Mouse (Mus musculus) midbrain, embryonic 16.5 days (tissue): ENCODE measurements around the gene Sh3pxd2a. TPM values are rescaled to one million over a fixed set of nuclear protein-coding genes. Genes with fewer than 3 reads are reported as not detected.

Experiments used
- ATAC-seq: fragments of 200-750 bp; cut with Nextera tagmentation; 2 replicates; pipeline ENCODE4 v1.8.0; 2017; ENCODE audit warnings: moderate TSS enrichment
- H3K27ac ChIP-seq: fragments of 300-500 bp; sonication (generic); 2 replicates; pipeline ENCODE4 v1.5.1; 2014; ENCODE audit warnings: mild to moderate bottlenecking, low read length, mixed read lengths
- H3K27me3 ChIP-seq: fragments of 300-500 bp; sonication (generic); 2 replicates; pipeline ENCODE4 v1.6.1; 2014; ENCODE audit warnings: low read depth, low read length, mixed read lengths; ENCODE audit not compliant: control insufficient read depth, insufficient read depth
- H3K36me3 ChIP-seq: fragments of 300-500 bp; sonication (generic); 2 replicates; pipeline ENCODE4 v1.6.1; 2014; ENCODE audit warnings: mild to moderate bottlenecking, low read length, moderate library complexity, mixed read lengths; ENCODE audit not compliant: control insufficient read depth, insufficient read depth
- H3K4me1 ChIP-seq: fragments of 300-500 bp; sonication (generic); 2 replicates; pipeline ENCODE4 v1.6.1; 2014; ENCODE audit warnings: mild to moderate bottlenecking, low read length, mixed read lengths; ENCODE audit not compliant: control insufficient read depth, insufficient read depth
- H3K4me2 ChIP-seq: fragments of 300-500 bp; sonication (generic); 2 replicates; pipeline ENCODE4 v1.6.1; 2014; ENCODE audit warnings: mild to moderate bottlenecking, low read length, mixed read lengths
- H3K4me3 ChIP-seq: fragments of 300-500 bp; sonication (generic); 2 replicates; pipeline ENCODE4 v1.5.1; 2014; ENCODE audit warnings: low read depth, mild to moderate bottlenecking, low read length, moderate library complexity, mixed read lengths
- H3K9ac ChIP-seq: fragments of 300-500 bp; sonication (generic); 2 replicates; pipeline ENCODE4 v1.6.1; 2014; ENCODE audit warnings: low read depth, low read length, mixed read lengths
- H3K9me3 ChIP-seq: fragments of 300-500 bp; sonication (generic); replicated peaks from 2 replicates; pipeline ENCODE4 v1.6.1; 2014; ENCODE audit warnings: mild to moderate bottlenecking, low read length, mixed read lengths; ENCODE audit not compliant: control insufficient read depth, poor library complexity, severe bottlenecking
- WGBS: fragments of 180-500 bp; shearing (Covaris S2); extraction: QIAGEN DNeasy Blood & Tissue Kit; methylation state at CpG from one replicate; pipeline ENCODE4 v1.1.7; 2014; 5-methylcytosine and 5-hydroxymethylcytosine counted together
- polyA plus RNA-seq: library from polyadenylated mRNA; unstranded; fragments of >200 nt; fragmentation: Nextera tagmentation; extraction: Ambion mirVana; gene quantifications from 2 replicates; pipeline ENCODE4 v1.2.1, GENCODE M21; 2015

Sh3pxd2a gene
- polyA plus RNA-seq, 1 experiment from 2014 or later: 1.5 TPM

DNA sequence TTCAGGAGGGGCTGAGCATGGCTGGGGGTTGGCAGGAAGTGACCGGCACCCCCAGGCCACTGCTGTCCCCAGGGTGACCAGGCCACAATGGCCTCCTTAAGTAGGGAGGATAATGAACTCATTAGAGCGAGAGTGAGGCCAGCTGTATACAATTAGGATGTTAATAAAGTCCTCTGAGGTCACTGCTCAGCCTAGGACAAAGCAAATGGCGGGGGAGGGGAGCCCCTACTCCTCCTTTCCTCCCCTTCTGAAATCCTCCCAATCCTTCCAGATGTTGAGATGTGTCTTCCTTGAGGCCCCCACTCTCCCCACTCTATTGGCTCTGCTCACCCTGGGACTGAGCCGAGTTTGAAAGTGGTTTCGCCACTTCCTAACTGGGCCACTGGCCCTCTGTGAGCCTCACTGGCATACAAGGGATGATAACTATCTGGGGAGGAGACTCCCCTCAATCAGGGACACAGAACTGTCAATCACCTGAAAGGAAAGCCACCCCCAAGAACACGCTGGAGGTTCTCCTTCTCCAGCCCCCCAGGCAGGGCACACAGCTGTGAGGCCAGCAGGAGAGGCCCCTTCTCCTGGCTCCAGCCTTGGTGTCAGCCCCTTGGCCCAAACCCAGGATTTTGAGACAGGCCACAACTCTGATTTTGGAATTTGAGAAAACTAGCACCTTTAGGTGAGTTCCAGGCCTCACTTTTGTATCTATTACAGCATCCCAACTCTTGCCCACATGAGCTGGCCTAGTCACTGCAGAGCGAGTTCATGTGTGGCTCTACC is 172.7 kb downstream of the Sh3pxd2a start:
- 0 out of 2 replicates have a peak, but pooled peaks have one; percentile 30 for ATAC-seq
- WGBS: 27% methylated on average over 7 of the region's 7 CpGs
- H3K9ac ChIP-seq: no peak overlapping the region

DNA sequence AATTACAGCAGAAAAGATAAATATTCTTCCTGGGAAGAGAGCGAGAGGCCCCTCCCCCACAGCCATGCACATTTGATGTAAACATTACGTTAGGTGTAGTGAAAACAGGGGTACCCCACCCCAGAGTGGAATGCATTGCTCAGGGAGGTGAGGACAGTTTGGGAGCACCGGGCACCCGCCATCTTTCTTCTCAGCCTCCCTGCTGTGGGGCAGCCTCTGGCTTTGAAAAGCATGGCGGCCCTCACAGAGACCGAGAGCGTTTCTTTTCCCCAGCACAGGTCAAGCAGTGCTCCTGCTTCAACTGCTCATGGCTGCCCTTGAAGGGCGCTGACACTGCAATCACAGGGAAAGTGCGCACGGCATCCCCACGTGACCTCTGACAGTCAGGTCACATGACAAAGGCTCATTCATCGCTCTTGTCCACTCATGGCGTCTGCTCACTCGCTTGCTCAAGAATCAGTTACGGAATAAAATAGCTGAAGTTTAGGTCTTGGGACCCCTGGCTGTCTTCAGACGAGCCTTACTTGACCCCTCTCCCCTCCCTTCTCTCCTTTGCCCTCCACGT is 177.2 kb downstream of the Sh3pxd2a start:
- H3K9ac ChIP-seq: no peak overlapping the region
- H3K9me3 ChIP-seq: no peaks in the 10 kb centered on the region
- no peaks in the 10 kb centered on the region for H3K27me3 ChIP-seq
- no peak overlapping the region for H3K27ac ChIP-seq
- no peak for ATAC-seq
- WGBS: 69% methylated on average over 17 of the region's 17 CpGs
- no peak overlapping the region for H3K4me3 ChIP-seq
- H3K36me3 ChIP-seq: no peaks in the 10 kb centered on the region
- no peak overlapping the region for H3K4me2 ChIP-seq
- H3K4me1 ChIP-seq: peaks cover 4% of the 10 kb centered on the region

More for the DNA sequence above, 172.7 kb downstream of the Sh3pxd2a start:
- Histone ChIP-seq H3K4me2 (no peak overlapping the region), H3K4me3 (no peak overlapping the region), H3K4me1 (peaks cover 4% of the 10 kb centered on the region), H3K9me3 (no peaks in the 10 kb centered on the region), H3K27me3 (no peaks in the 10 kb centered on the region), H3K36me3 (no peaks in the 10 kb centered on the region), H3K27ac (no peak overlapping the region)

DNA sequence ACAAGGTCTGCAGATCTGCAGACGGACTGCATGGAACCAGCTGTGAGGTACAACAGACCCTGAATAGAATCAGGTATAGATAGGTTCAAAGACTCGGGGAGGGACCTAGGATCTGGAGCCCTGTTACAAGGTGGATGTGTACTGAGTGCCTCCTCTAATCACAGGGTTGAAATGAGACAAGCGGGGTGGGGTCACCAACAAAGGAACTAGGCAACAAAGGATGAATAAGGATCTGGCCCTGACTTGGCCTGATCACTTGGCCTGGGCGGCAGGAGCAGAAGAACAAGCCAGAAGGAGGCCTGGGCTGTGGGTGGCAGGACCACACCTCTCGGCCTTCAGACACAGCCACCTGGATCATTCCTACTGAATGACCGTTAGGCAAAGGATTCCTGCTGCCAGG is 178.6 kb downstream of the Sh3pxd2a start:
- Histone ChIP-seq H3K9ac (no peak overlapping the region), H3K9me3 (no peaks in the 10 kb centered on the region), H3K4me3 (no peak overlapping the region), H3K4me1 (no peaks in the 10 kb centered on the region), H3K36me3 (no peaks in the 10 kb centered on the region), H3K27me3 (no peaks in the 10 kb centered on the region), H3K4me2 (no peak overlapping the region), H3K27ac (no peak overlapping the region)
- ATAC-seq: no peak
- 76% methylated on average over 6 of the region's 6 CpGs for WGBS

DNA sequence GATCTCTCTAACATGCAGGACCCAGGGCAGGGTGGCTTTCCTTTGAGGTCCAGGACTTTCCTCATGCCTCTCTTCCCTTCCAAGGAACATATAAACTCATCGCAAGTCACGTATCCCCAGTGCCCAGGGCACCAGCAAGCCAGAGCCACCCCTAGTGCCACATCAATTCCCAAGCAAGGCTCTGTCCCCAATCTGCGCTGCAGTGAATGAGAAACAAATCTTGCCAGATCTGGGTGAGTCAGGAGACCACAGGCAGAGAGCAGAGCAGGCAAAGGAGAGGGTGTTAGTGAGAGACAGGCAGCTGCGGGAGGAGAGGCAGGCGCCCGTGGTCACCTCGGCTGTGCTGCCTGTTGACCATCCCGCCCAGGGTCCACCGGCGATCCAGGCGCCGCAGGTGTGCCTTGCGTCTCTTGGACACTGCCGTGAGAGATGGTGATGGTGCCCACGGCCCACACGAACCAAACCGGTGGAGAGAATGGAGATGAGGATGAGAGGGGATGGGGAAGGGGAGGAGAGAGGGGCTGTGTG is 181.4 kb downstream of the Sh3pxd2a start:
- Histone ChIP-seq H3K4me2 (no peak overlapping the region), H3K4me1 (no peaks in the 10 kb centered on the region), H3K27ac (no peak overlapping the region), H3K9me3 (no peaks in the 10 kb centered on the region), H3K36me3 (no peaks in the 10 kb centered on the region), H3K27me3 (no peaks in the 10 kb centered on the region), H3K9ac (no peak overlapping the region), H3K4me3 (no peak overlapping the region)
- 95% methylated on average over 17 of the region's 17 CpGs for WGBS
- ATAC-seq: no peak

DNA sequence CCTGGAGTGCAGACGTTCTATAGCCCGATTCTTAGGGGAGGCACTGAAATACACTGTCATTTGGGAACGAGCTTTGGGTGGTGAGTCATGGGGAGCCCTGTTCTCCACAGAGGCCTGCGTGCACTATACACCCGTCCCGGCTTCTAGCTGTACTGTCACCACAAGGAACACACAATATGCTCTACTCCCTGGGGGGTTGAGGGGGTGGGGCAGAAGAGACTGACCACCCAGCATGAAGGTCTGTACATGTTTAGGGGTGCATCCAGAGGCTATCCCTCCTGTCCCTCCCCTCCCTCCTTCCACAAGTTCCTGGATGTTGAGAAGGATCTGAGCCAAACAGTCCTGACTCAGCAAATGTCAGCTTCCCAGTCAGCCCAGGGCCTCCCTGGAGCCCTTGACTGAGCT is 182.1 kb downstream of the Sh3pxd2a start:
- no peaks in the 10 kb centered on the region for H3K4me1 ChIP-seq
- H3K27me3 ChIP-seq: no peaks in the 10 kb centered on the region
- no peak overlapping the region for H3K9ac ChIP-seq
- 83% methylated on average over 6 of the region's 6 CpGs for WGBS
- no peak overlapping the region for H3K4me2 ChIP-seq
- H3K27ac ChIP-seq: no peak overlapping the region
- ATAC-seq: no peak
- no peak overlapping the region for H3K4me3 ChIP-seq
- no peaks in the 10 kb centered on the region for H3K36me3 ChIP-seq
- no peaks in the 10 kb centered on the region for H3K9me3 ChIP-seq

DNA sequence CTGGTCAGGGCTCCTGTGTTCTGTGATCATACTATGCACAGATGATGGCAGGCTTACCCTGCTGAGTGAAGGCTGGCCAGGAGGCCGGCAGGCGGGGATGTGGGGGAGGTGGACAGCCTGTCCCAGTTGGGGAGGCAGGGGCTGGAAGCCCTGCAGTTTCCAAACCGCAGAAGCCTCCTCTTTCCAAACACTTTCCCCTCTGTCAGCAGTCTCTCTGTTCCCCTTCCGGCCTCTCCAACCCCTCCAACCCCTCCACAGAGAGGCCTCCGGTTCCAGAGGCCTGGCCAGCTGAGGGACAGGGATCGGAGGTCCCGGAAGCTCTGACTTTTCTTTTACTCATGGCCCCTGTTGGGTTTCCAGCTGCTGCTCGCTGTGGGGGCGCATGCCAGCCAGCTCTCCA is 183.3 kb downstream of the Sh3pxd2a start:
- H3K4me2 ChIP-seq: no peak overlapping the region
- H3K36me3 ChIP-seq: no peaks in the 10 kb centered on the region
- no peaks in the 10 kb centered on the region for H3K27me3 ChIP-seq
- H3K4me3 ChIP-seq: no peak overlapping the region
- 82% methylated on average over 9 of the region's 9 CpGs for WGBS
- H3K9me3 ChIP-seq: no peaks in the 10 kb centered on the region
- no peak overlapping the region for H3K27ac ChIP-seq
- no peak overlapping the region for H3K9ac ChIP-seq
- no peaks in the 10 kb centered on the region for H3K4me1 ChIP-seq
- no peak for ATAC-seq

DNA sequence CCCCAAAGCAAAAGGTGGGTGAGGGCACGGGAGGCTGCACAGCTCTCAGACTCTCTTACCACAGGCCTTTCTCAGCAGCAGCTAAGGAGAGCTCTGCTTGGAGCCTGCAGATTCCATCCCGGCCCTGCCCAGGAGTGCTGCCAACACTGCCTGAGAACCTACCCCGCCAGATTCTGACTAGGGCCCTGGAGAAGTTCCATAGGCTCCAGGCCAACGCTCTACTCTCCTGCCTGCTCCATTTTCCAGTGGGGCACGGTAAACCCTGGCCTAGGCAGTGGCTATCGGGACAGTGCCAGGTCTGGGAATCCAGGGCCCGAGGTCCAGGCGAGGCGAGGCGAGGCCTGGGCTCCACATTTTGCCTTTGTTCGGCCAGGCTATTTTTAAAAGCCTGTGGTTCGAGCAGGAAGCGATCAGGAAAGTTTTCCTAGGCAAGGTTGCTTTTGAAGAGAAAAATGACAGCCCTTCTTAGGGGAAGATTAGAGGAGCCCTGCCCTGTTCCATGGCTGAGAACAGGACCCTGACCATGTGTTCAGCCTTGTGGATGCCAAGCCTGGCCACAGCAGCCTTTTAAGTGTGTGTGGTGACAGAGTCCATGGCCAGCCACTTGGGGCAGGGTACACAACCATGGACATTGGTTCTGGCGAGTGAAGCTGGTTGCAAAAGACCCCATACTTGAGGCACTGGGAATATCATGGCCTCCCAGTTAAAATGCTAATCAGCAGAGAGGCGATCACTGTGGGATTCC is 184.2 kb downstream of the Sh3pxd2a start:
- 79% methylated on average over 15 of the region's 15 CpGs for WGBS
- H3K4me3 ChIP-seq: no peak overlapping the region
- no peaks in the 10 kb centered on the region for H3K9me3 ChIP-seq
- ATAC-seq: peak; percentile 61
- H3K4me2 ChIP-seq: no peak overlapping the region
- H3K4me1 ChIP-seq: no peaks in the 10 kb centered on the region
- H3K9ac ChIP-seq: no peak overlapping the region
- no peak overlapping the region for H3K27ac ChIP-seq
- H3K27me3 ChIP-seq: no peaks in the 10 kb centered on the region
- H3K36me3 ChIP-seq: no peaks in the 10 kb centered on the region

DNA sequence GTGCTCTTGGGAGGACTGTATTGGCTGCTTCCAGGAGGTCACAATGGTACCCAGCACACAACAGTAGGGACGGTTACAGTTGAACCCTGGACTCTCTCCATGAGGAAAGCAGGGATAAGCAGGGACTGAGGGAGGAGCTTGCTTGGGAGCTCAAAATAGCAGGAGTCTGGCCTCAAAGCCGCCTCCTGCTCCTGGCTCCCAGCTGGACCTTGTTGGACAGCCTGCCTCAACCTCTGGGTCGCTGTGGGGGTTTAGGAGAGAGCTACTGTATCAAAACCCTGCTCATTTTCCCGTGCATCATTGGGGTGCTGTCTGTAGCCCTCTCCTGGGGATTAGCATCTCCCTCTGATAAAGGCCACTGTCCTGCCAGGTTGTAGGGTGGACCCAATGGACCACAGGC is 184.8 kb downstream of the Sh3pxd2a start:
- ATAC-seq: no peak
- 80% methylated on average over 4 of the region's 4 CpGs for WGBS
- Histone ChIP-seq H3K27ac (peak overlapping the region; percentile 33; the same call in 1 of the 2 replicates), H3K4me2 (no peak overlapping the region), H3K4me3 (no peak overlapping the region), H3K27me3 (no peaks in the 10 kb centered on the region), H3K36me3 (no peaks in the 10 kb centered on the region), H3K4me1 (no peaks in the 10 kb centered on the region), H3K9ac (no peak overlapping the region), H3K9me3 (no peaks in the 10 kb centered on the region)

DNA sequence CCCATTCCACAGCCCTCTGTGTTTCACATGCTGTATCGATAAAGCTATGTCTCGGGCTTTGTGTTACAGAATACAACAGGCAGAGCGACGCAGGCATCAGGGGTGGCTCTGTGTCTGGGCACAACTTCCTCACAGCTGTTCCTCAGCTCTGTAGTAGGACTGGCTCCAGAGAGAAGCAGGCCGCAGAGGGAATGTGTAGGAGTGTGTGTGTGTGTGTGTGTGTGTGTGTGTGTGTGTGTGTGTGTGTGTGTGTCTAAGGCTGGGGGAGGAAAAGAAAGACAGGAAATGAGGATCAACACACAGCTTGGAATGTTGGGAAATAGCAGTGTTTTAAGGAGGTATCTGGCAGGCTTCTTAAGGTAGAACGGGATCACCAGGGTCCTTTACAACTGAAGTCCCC is 187.5 kb downstream of the Sh3pxd2a start:
- no peak for ATAC-seq
- Histone ChIP-seq H3K4me2 (no peak overlapping the region), H3K4me1 (no peaks in the 10 kb centered on the region), H3K9ac (no peak overlapping the region), H3K4me3 (no peak overlapping the region), H3K36me3 (peaks cover 3% of the 10 kb centered on the region; the same call in 1 of the 2 replicates), H3K9me3 (no peaks in the 10 kb centered on the region), H3K27ac (no peak overlapping the region), H3K27me3 (no peaks in the 10 kb centered on the region)
- 85% methylated on average over 6 of the region's 6 CpGs for WGBS
